Mouse (Mus musculus): ENCODE measurements around the gene Heatr5a. TPM values are rescaled to one million over a fixed set of nuclear protein-coding genes. Genes with fewer than 3 reads are reported as not detected.

The Heatr5a gene
- total RNA-seq, 1 experiment: 20.9 TPM

GRCm38 (mm10) chr12:51967915-51968595, 3.1 kb downstream of the Heatr5a start:
- H3K4me3 ChIP-seq (ENCODE audit: insufficient read depth in 1 of 2, low read depth in 1 of 2, low read length in 2 of 2, poor library complexity in 1 of 2, severe bottlenecking in 1 of 2): no peak overlapping the region
- H3K9ac ChIP-seq (ENCODE audit: insufficient read depth, low read depth, low read length, poor library complexity, severe bottlenecking): no peak overlapping the region
- no peaks in the 10 kb centered on the region for H3K9me3 ChIP-seq (ENCODE audit: control insufficient read depth, insufficient read depth, low read depth, low read length)
- H3K4me1 ChIP-seq (ENCODE audit: control insufficient read depth in 2 of 2, insufficient read depth in 2 of 2, low read length in 2 of 2, poor library complexity in 1 of 2): peaks cover 4 to 6% of the 10 kb centered on the region in 2 experiments; a peak in 2 of 4 replicates
- DNase-seq (ENCODE audit: low read depth, low spot score): no peak
- H3K27ac ChIP-seq (ENCODE audit: insufficient read depth, low read depth, low read length, poor library complexity, severe bottlenecking): no peak overlapping the region
- in situ Hi-C loops (cut with MboI; ENCODE audit: low sequenced_read_pairs in 2 of 2, unreplicated experiment in 2 of 2): no loop called here
- no peaks in the 10 kb centered on the region for H3K36me3 ChIP-seq (ENCODE audit: control insufficient read depth, insufficient read depth, low read length, poor library complexity, severe bottlenecking)
- TF ChIP-seq HCFC1 (IDR thresholded peaks at IDR 0.05; ENCODE audit: borderline replicate concordance, insufficient read depth, low read length) (no peak), ZC3H11A (IDR thresholded peaks at IDR 0.05; ENCODE audit: borderline replicate concordance, low read depth, low read length) (no peak), MAFK (IDR thresholded peaks at IDR 0.05; ENCODE audit: insufficient read depth, low read depth, low read length) (no peak), CHD2 (IDR thresholded peaks at IDR 0.05; ENCODE audit: low read depth, low read length) (no peak), ZNF384 (IDR thresholded peaks at IDR 0.05; ENCODE audit: low read depth, low read length) (no peak)

DNA sequence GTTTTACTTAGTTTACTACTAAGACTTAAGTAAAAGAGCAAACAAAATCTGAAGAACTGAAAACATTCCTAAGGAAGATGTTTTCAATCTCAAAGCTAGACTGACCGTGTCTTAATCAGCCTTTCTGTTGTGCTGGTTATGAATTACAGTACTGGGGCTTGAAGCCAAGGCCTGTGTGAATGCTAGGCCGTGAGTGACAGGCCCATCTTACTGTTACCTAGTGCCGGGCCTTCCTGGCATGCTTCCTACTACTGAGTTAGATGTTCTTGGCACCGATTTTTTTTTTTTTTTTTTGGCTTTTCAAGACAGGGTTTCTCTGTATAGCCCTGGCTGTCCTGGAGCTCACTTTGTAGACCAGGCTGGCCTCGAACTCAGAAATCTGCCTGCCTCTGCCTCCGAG, 13.5 kb downstream of the Heatr5a start:
- TF ChIP-seq HCFC1 (IDR thresholded peaks at IDR 0.05; ENCODE audit: borderline replicate concordance, insufficient read depth, low read length): no peak
- TF ChIP-seq MAFK (IDR thresholded peaks at IDR 0.05; ENCODE audit: insufficient read depth, low read depth, low read length): no peak
- TF ChIP-seq CHD2 (IDR thresholded peaks at IDR 0.05; ENCODE audit: low read depth, low read length): no peak
- no peak for TF ChIP-seq ZNF384 (IDR thresholded peaks at IDR 0.05; ENCODE audit: low read depth, low read length)
- TF ChIP-seq ZC3H11A (IDR thresholded peaks at IDR 0.05; ENCODE audit: borderline replicate concordance, low read depth, low read length): no peak
- peaks cover 4% of the 10 kb centered on the region for H3K36me3 ChIP-seq (ENCODE audit: control insufficient read depth, insufficient read depth, low read length, poor library complexity, severe bottlenecking)

GRCm38 (mm10) chr12:51952309-51952708, 18.8 kb downstream of the Heatr5a start:
- no peak for DNase-seq (ENCODE audit: low read depth, low spot score)
- TF ChIP-seq ZC3H11A (IDR thresholded peaks at IDR 0.05; ENCODE audit: borderline replicate concordance, low read depth, low read length): no peak
- no peak for TF ChIP-seq HCFC1 (IDR thresholded peaks at IDR 0.05; ENCODE audit: borderline replicate concordance, insufficient read depth, low read length)
- TF ChIP-seq CHD2 (IDR thresholded peaks at IDR 0.05; ENCODE audit: low read depth, low read length): no peak
- no peak for TF ChIP-seq ZNF384 (IDR thresholded peaks at IDR 0.05; ENCODE audit: low read depth, low read length)
- TF ChIP-seq MAFK (IDR thresholded peaks at IDR 0.05; ENCODE audit: insufficient read depth, low read depth, low read length): no peak
- Histone ChIP-seq H3K9me3 (ENCODE audit: control insufficient read depth, insufficient read depth, low read depth, low read length) (no peaks in the 10 kb centered on the region), H3K4me3 (ENCODE audit: insufficient read depth in 1 of 2, low read depth in 1 of 2, low read length in 2 of 2, poor library complexity in 1 of 2, severe bottlenecking in 1 of 2) (no peak overlapping the region), H3K4me1 (ENCODE audit: control insufficient read depth in 2 of 2, insufficient read depth in 2 of 2, low read length in 2 of 2, poor library complexity in 1 of 2) (no peaks in the 10 kb centered on the region), H3K36me3 (ENCODE audit: control insufficient read depth, insufficient read depth, low read length, poor library complexity, severe bottlenecking) (peaks cover 12% of the 10 kb centered on the region), H3K9ac (ENCODE audit: insufficient read depth, low read depth, low read length, poor library complexity, severe bottlenecking) (no peak overlapping the region), H3K27ac (ENCODE audit: insufficient read depth, low read depth, low read length, poor library complexity, severe bottlenecking) (no peak overlapping the region)
- in situ Hi-C loops (cut with MboI; ENCODE audit: low sequenced_read_pairs in 2 of 2, unreplicated experiment in 2 of 2): no loop called here

More for the DNA sequence above, 13.5 kb downstream of the Heatr5a start:
- no peaks in the 10 kb centered on the region for H3K4me1 ChIP-seq (ENCODE audit: control insufficient read depth in 2 of 2, insufficient read depth in 2 of 2, low read length in 2 of 2, poor library complexity in 1 of 2)
- DNase-seq (ENCODE audit: low read depth, low spot score): no peak
- no peaks in the 10 kb centered on the region for H3K9me3 ChIP-seq (ENCODE audit: control insufficient read depth, insufficient read depth, low read depth, low read length)
- in situ Hi-C loops (cut with MboI; ENCODE audit: low sequenced_read_pairs in 2 of 2, unreplicated experiment in 2 of 2): no loop called here
- no peak overlapping the region for H3K9ac ChIP-seq (ENCODE audit: insufficient read depth, low read depth, low read length, poor library complexity, severe bottlenecking)
- H3K27ac ChIP-seq (ENCODE audit: insufficient read depth, low read depth, low read length, poor library complexity, severe bottlenecking): no peak overlapping the region
- no peak overlapping the region for H3K4me3 ChIP-seq (ENCODE audit: insufficient read depth in 1 of 2, low read depth in 1 of 2, low read length in 2 of 2, poor library complexity in 1 of 2, severe bottlenecking in 1 of 2)

DNA sequence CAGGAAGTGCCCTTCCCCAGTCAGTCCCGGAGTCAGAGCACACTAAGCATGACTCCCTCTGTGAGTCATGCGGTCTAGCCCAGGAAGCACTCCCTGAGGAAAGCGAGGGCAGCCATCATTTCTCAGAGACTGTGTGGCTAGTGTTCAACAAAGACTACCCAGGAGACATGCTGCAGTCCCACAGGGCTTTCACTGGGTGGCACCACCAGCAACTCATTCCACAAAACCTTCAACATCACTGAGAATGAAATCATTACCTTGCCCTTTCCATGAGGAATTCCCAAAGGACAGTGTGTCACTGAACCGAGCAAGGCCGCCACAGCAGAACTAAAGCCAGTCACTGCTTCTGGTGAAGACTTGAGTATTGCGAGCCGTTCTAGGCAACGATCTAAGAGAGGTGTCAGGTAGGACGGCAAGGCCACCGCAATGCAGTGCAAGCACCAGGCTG, 23.6 kb downstream of the Heatr5a start:
- no peaks in the 10 kb centered on the region for H3K4me1 ChIP-seq (ENCODE audit: control insufficient read depth in 2 of 2, insufficient read depth in 2 of 2, low read length in 2 of 2, poor library complexity in 1 of 2)
- no peak for DNase-seq (ENCODE audit: low read depth, low spot score)

More for the DNA sequence above, 23.6 kb downstream of the Heatr5a start:
- no peak for TF ChIP-seq HCFC1 (IDR thresholded peaks at IDR 0.05; ENCODE audit: borderline replicate concordance, insufficient read depth, low read length)
- TF ChIP-seq MAFK (IDR thresholded peaks at IDR 0.05; ENCODE audit: insufficient read depth, low read depth, low read length): no peak
- no peak for TF ChIP-seq ZNF384 (IDR thresholded peaks at IDR 0.05; ENCODE audit: low read depth, low read length)
- TF ChIP-seq ZC3H11A (IDR thresholded peaks at IDR 0.05; ENCODE audit: borderline replicate concordance, low read depth, low read length): no peak
- TF ChIP-seq CHD2 (IDR thresholded peaks at IDR 0.05; ENCODE audit: low read depth, low read length): no peak
- in situ Hi-C loops (cut with MboI; ENCODE audit: low sequenced_read_pairs in 2 of 2, unreplicated experiment in 2 of 2): no loop called here
- H3K36me3 ChIP-seq (ENCODE audit: control insufficient read depth, insufficient read depth, low read length, poor library complexity, severe bottlenecking): peaks cover 8% of the 10 kb centered on the region
- no peak overlapping the region for H3K27ac ChIP-seq (ENCODE audit: insufficient read depth, low read depth, low read length, poor library complexity, severe bottlenecking)
- no peak overlapping the region for H3K9ac ChIP-seq (ENCODE audit: insufficient read depth, low read depth, low read length, poor library complexity, severe bottlenecking)
- no peak overlapping the region for H3K4me3 ChIP-seq (ENCODE audit: insufficient read depth in 1 of 2, low read depth in 1 of 2, low read length in 2 of 2, poor library complexity in 1 of 2, severe bottlenecking in 1 of 2)
- H3K9me3 ChIP-seq (ENCODE audit: control insufficient read depth, insufficient read depth, low read depth, low read length): no peaks in the 10 kb centered on the region
